22 mouse cellular contexts compared by ENCODE assay signal in genomic region chr3:95735071-95735670, GRCm38 (mm10). TPM values are rescaled to one million over a fixed set of nuclear protein-coding genes. Genes with fewer than 3 reads are reported as not detected.
DNase-seq lines count a peak whose midpoint lies in the region; ATAC-seq and TF ChIP-seq lines count a peak whose summit lies in the region.
"Had no signal": no experiment of that assay in that cellular context is flagged by ENCODE, and none has a peak within 500 bp of the region (broad histone marks: within the 10 kb centered on the region; RNA-seq: fewer than 3 reads in every experiment).

No protein-coding gene starts in this region.

- H3K27me3 ChIP-seq in liver, embryonic 12.5 days (replicated peaks) = no peaks in the 10 kb centered on the region
- no peaks in the 10 kb centered on the region for H3K27me3 ChIP-seq in small intestine, adult 2 months (ENCODE audit: control insufficient read depth, insufficient read depth, low read length)
- H3K27me3 ChIP-seq: forebrain, embryonic 15.5 days; limb, embryonic 12.5 days; liver, embryonic 15.5 days; midbrain, embryonic 12.5 days had no signal

- intact Hi-C loops in gastrocnemius, adult 2 months (cut with DNase I) = no loop called here
- intact Hi-C loops in left cerebral cortex, postnatal 25 days (cut with DNase I) = no loop called here

- 82% methylated on average over 12 of the region's 12 CpGs for WGBS in liver, embryonic 12.5 days (ENCODE audit: insufficient replicate concordance)
- 86% methylated on average over 12 of the region's 12 CpGs for WGBS in small intestine, adult 2 months

- no peak for ATAC-seq in liver, embryonic 12.5 days
- ATAC-seq: forebrain, embryonic 15.5 days; inflammation-experienced regulatory T-cells, adult 6 months had no signal

- H3K36me3 ChIP-seq in liver, embryonic 12.5 days = peaks cover 42% of the 10 kb centered on the region
- peaks cover 14% of the 10 kb centered on the region for H3K36me3 ChIP-seq in small intestine, adult 2 months (ENCODE audit: control insufficient read depth, insufficient read depth, low read length)

- no peak overlapping the region for H3K4me3 ChIP-seq in gastrocnemius, adult 2 months
- H3K4me3 ChIP-seq in liver, embryonic 12.5 days = no peak overlapping the region
- H3K4me3 ChIP-seq in small intestine, adult 2 months (ENCODE audit: low read depth, low read length) = no peak overlapping the region
- H3K4me3 ChIP-seq: embryonic facial prominence, embryonic 10.5 days; forebrain, embryonic 15.5 days; layer of hippocampus, adult 2 months; limb, embryonic 12.5 days; liver, embryonic 15.5 days; midbrain, embryonic 12.5 days had no signal

- no peak overlapping the region for H3K4me2 ChIP-seq in liver, embryonic 12.5 days
- H3K4me2 ChIP-seq: forebrain, embryonic 15.5 days; hindbrain, embryonic 14.5 days; limb, embryonic 12.5 days; liver, embryonic 15.5 days; midbrain, embryonic 12.5 days had no signal

- H3K9me3 ChIP-seq in liver, embryonic 12.5 days (replicated peaks) = no peaks in the 10 kb centered on the region
- H3K9me3 ChIP-seq: embryonic facial prominence, embryonic 10.5 days; forebrain, embryonic 15.5 days; limb, embryonic 12.5 days; liver, embryonic 15.5 days; midbrain, embryonic 12.5 days had no signal

- peak overlapping the region; percentile 58 for H3K27ac ChIP-seq in gastrocnemius, adult 2 months
- peak overlapping the region; percentile 50; the same call in 1 of the 2 replicates for H3K27ac ChIP-seq in liver, embryonic 12.5 days
- H3K27ac ChIP-seq in small intestine, adult 2 months (ENCODE audit: insufficient read depth, low read depth, low read length) = peak overlapping the region; percentile 25; the same call in 1 of the 2 replicates
- H3K27ac ChIP-seq: embryonic facial prominence, embryonic 10.5 days; forebrain, embryonic 15.5 days; hindbrain, embryonic 14.5 days; layer of hippocampus, adult 2 months; limb, embryonic 12.5 days; midbrain, embryonic 12.5 days had no signal

- DNase-seq in gastrocnemius, adult 2 months = no peak
- no peak for DNase-seq in gastrocnemius, postnatal 25 days
- DNase-seq in liver (no peak), ES-CJ7 (ENCODE audit: low read depth, low spot score) (peak; percentile 54)
- no peak for DNase-seq in left cerebral cortex, postnatal 25 days (ENCODE audit: low spot score in 2 of 2)
- DNase-seq: adrenal gland, postnatal 25 days; cerebellum, adult 9-11 months; gastrocnemius, postnatal 14 days; heart, postnatal 4 days; kidney, adult 18-20 months; kidney, postnatal 14 days; thymus, postnatal 14 days had no signal

- H3K4me1 ChIP-seq in liver, embryonic 12.5 days = peaks cover 64% of the 10 kb centered on the region
- H3K4me1 ChIP-seq in small intestine, adult 2 months (ENCODE audit: control insufficient read depth, insufficient read depth, insufficient read length, low read length) = peaks cover 18% of the 10 kb centered on the region
- H3K4me1 ChIP-seq: forebrain, embryonic 15.5 days; limb, embryonic 12.5 days; midbrain, embryonic 12.5 days had no signal

- no peak for TF ChIP-seq CTCF in gastrocnemius, adult 2 months (IDR thresholded peaks at IDR 0.05)
- no peak for TF ChIP-seq CTCF in small intestine, adult 2 months (IDR thresholded peaks at IDR 0.05; ENCODE audit: extremely low read depth, insufficient read length, insufficient replicate concordance, low read depth, low read length)

- TF ChIP-seq POLR2A in small intestine, adult 2 months (IDR thresholded peaks at IDR 0.05; ENCODE audit: low read depth, low read length) = no peak

- no peak overlapping the region for H3K9ac ChIP-seq in liver, embryonic 12.5 days
- H3K9ac ChIP-seq: forebrain, embryonic 15.5 days; hindbrain, embryonic 14.5 days; limb, embryonic 12.5 days; liver, embryonic 15.5 days; midbrain, embryonic 12.5 days had no signal

RNA-seq across cellular contexts. Expression of gene Ecm1, which starts 4.2 kb away (rescaled TPM):
- 10 to 100 TPM; 18.0 to 23.0 TPM for total RNA-seq in gastrocnemius, adult 2 months (2021)
- 10 to 100 TPM; 14.0 to 26.6 TPM for total RNA-seq in gastrocnemius, postnatal 25 days (2021)
- polyA plus RNA-seq in liver, embryonic 12.5 days (2016; fragmentation: Nextera tagmentation; extraction: Ambion mirVana) = 14.1 and 15.2 TPM in 2 replicates
- 157 and 174 TPM in 2 replicates for polyA plus RNA-seq in small intestine, adult 2 months (2012; rRNA removed)
- 10 to 100 TPM; 13.3 to 14.0 TPM for total RNA-seq in left cerebral cortex, postnatal 25 days (2021)

RNA-seq across cellular contexts. Expression of gene Tars2, which starts 24.8 kb away (rescaled TPM):
- 10 to 100 TPM; 23.0 to 30.8 TPM for total RNA-seq in gastrocnemius, adult 2 months (2021)
- 10 to 100 TPM; 25.9 to 26.9 TPM for total RNA-seq in gastrocnemius, postnatal 25 days (2021)
- 66.1 and 66.3 TPM in 2 replicates for polyA plus RNA-seq in liver, embryonic 12.5 days (2016; fragmentation: Nextera tagmentation; extraction: Ambion mirVana)
- polyA plus RNA-seq in small intestine, adult 2 months (2012; rRNA removed) = 10.9 and 21.3 TPM in 2 replicates
- total RNA-seq in left cerebral cortex, postnatal 25 days (2021) = 10 to 100 TPM; 37.1 to 41.2 TPM

RNA-seq across cellular contexts. Expression of gene Adamtsl4, which starts 47.5 kb away (rescaled TPM):
- 10 to 100 TPM; 17.2 to 32.0 TPM for total RNA-seq in gastrocnemius, adult 2 months (2021)
- 10 to 100 TPM; 21.3 to 37.2 TPM for total RNA-seq in gastrocnemius, postnatal 25 days (2021)
- polyA plus RNA-seq in liver, embryonic 12.5 days (2016; fragmentation: Nextera tagmentation; extraction: Ambion mirVana) = 0.30 and 0.35 TPM in 2 replicates
- polyA plus RNA-seq in small intestine, adult 2 months (2012; rRNA removed) = 6.4 and 8.2 TPM in 2 replicates
- 1 to 10 TPM; 4.1 to 4.6 TPM for total RNA-seq in left cerebral cortex, postnatal 25 days (2021)
